9 mouse cellular contexts compared by ENCODE assay signal in genomic region chr19:6058966-6059365, GRCm38 (mm10). TPM values are rescaled to one million over a fixed set of nuclear protein-coding genes. Genes with fewer than 3 reads are reported as not detected.
DNase-seq lines count a peak whose midpoint lies in the region; ATAC-seq lines count a peak whose summit lies in the region.
"Had no signal": no experiment of that assay in that cellular context is flagged by ENCODE, and none has a peak within 500 bp of the region (broad histone marks: within the 10 kb centered on the region; RNA-seq: fewer than 3 reads in every experiment).

No protein-coding gene starts in this region.

- intact Hi-C loops in heart, postnatal 25 days (cut with DNase I) = loop anchor here (1.0 kb wide), 1 partner anchor 25 kb away; the partner anchor contains the start of genes Cdca5 and Zfpl1

- H3K27ac ChIP-seq in heart, embryonic 12.5 days (ENCODE audit: poor library complexity, severe bottlenecking) = no peak overlapping the region
- no peak overlapping the region for H3K27ac ChIP-seq in hindbrain, embryonic 12.5 days
- H3K27ac ChIP-seq in midbrain, embryonic 10.5 days (replicated peaks) = no peak overlapping the region

- H3K36me3 ChIP-seq in heart, embryonic 12.5 days = peaks cover 40% of the 10 kb centered on the region
- H3K36me3 ChIP-seq in hindbrain, embryonic 12.5 days = peaks cover 34% of the 10 kb centered on the region
- peaks cover 54% of the 10 kb centered on the region for H3K36me3 ChIP-seq in midbrain, embryonic 10.5 days

- no peaks in the 10 kb centered on the region for H3K9me3 ChIP-seq in heart, embryonic 12.5 days (replicated peaks)
- H3K9me3 ChIP-seq in hindbrain, embryonic 12.5 days (replicated peaks) = no peaks in the 10 kb centered on the region
- no peaks in the 10 kb centered on the region for H3K9me3 ChIP-seq in midbrain, embryonic 10.5 days (replicated peaks)

- peak overlapping the region; percentile 98 for H3K9ac ChIP-seq in heart, embryonic 12.5 days
- H3K9ac ChIP-seq in hindbrain, embryonic 12.5 days = peak overlapping the region; percentile 89

- H3K4me2 ChIP-seq in heart, embryonic 12.5 days = peak overlapping the region; percentile 88
- peak overlapping the region; percentile 87 for H3K4me2 ChIP-seq in hindbrain, embryonic 12.5 days (replicated peaks)

- H3K4me1 ChIP-seq in heart, embryonic 12.5 days (replicated peaks) = peaks cover 48% of the 10 kb centered on the region
- peaks cover 41% of the 10 kb centered on the region for H3K4me1 ChIP-seq in hindbrain, embryonic 12.5 days
- peaks cover 49% of the 10 kb centered on the region for H3K4me1 ChIP-seq in midbrain, embryonic 10.5 days

- H3K27me3 ChIP-seq in heart, embryonic 12.5 days (replicated peaks) = no peaks in the 10 kb centered on the region
- no peaks in the 10 kb centered on the region for H3K27me3 ChIP-seq in hindbrain, embryonic 12.5 days
- no peaks in the 10 kb centered on the region for H3K27me3 ChIP-seq in midbrain, embryonic 10.5 days (ENCODE audit: low read depth, poor library complexity, severe bottlenecking)

- no peak for DNase-seq in heart, postnatal 25 days (ENCODE audit: low spot score)
- peak; percentile 22 for DNase-seq in R1 (ENCODE audit: low read depth, low spot score)
- no peak for DNase-seq in midbrain, embryonic 10.5 days (ENCODE audit: low spot score)
- DNase-seq in T-cell, adult 2 months (ENCODE audit: low spot score) = no peak
- DNase-seq in right cerebral cortex, postnatal 4 days = no peak
- no peak for DNase-seq in right cerebral cortex, postnatal 36 days (ENCODE audit: low spot score in 2 of 2)
- DNase-seq: right cerebral cortex, postnatal 25 days had no signal

- no peak for ATAC-seq in heart, embryonic 12.5 days (ENCODE audit: insufficient number of reproducible peaks, low FRiP score)
- ATAC-seq in hindbrain, embryonic 12.5 days (ENCODE audit: low FRiP score) = no peak

- H3K4me3 ChIP-seq in heart, embryonic 12.5 days = peak overlapping the region; percentile 98
- peak overlapping the region; percentile 88; the same call in 1 of the 2 replicates for H3K4me3 ChIP-seq in hindbrain, embryonic 12.5 days
- peak overlapping the region; percentile 92 for H3K4me3 ChIP-seq in midbrain, embryonic 10.5 days

- 78% methylated on average over 5 of the region's 5 CpGs for WGBS in heart, embryonic 12.5 days
- WGBS in hindbrain, embryonic 12.5 days = 90% methylated on average over 5 of the region's 5 CpGs
- 88% methylated on average over 5 of the region's 5 CpGs for WGBS in midbrain, embryonic 10.5 days

RNA-seq across cellular contexts. Expression of gene Fau, which starts 1.3 kb away (rescaled TPM):
- polyA plus RNA-seq in heart, embryonic 12.5 days (2016; fragmentation: Nextera tagmentation; extraction: Ambion mirVana) = 503 and 513 TPM in 2 replicates
- total RNA-seq in heart, postnatal 25 days (2021) = 100 to 1,000 TPM; 499 to 563 TPM
- 561 and 621 TPM in 2 replicates for polyA plus RNA-seq in hindbrain, embryonic 12.5 days (2016; fragmentation: Nextera tagmentation; extraction: Ambion mirVana)
- 711 and 835 TPM in 2 replicates for polyA plus RNA-seq in midbrain, embryonic 10.5 days (2016; fragmentation: Nextera tagmentation; extraction: Ambion mirVana)

RNA-seq across cellular contexts. Expression of gene Mrpl49, which starts 1.4 kb away (rescaled TPM):
- polyA plus RNA-seq in heart, embryonic 12.5 days (2016; fragmentation: Nextera tagmentation; extraction: Ambion mirVana) = 58.5 and 64.4 TPM in 2 replicates
- total RNA-seq in heart, postnatal 25 days (2021) = 10 to 100 TPM; 39.0 to 39.2 TPM
- 65.1 and 67.5 TPM in 2 replicates for polyA plus RNA-seq in hindbrain, embryonic 12.5 days (2016; fragmentation: Nextera tagmentation; extraction: Ambion mirVana)
- 85.3 and 88.4 TPM in 2 replicates for polyA plus RNA-seq in midbrain, embryonic 10.5 days (2016; fragmentation: Nextera tagmentation; extraction: Ambion mirVana)

RNA-seq across cellular contexts. Expression of gene Znhit2, which starts 2.0 kb away (rescaled TPM):
- polyA plus RNA-seq in heart, embryonic 12.5 days (2016; fragmentation: Nextera tagmentation; extraction: Ambion mirVana) = 23.9 and 24.9 TPM in 2 replicates
- total RNA-seq in heart, postnatal 25 days (2021) = 10 to 100 TPM; 11.9 to 12.4 TPM
- 33.6 and 34.4 TPM in 2 replicates for polyA plus RNA-seq in hindbrain, embryonic 12.5 days (2016; fragmentation: Nextera tagmentation; extraction: Ambion mirVana)
- 36.6 and 37.2 TPM in 2 replicates for polyA plus RNA-seq in midbrain, embryonic 10.5 days (2016; fragmentation: Nextera tagmentation; extraction: Ambion mirVana)

RNA-seq across cellular contexts. Expression of gene Tm7sf2, which starts 9.2 kb away (rescaled TPM):
- polyA plus RNA-seq in heart, embryonic 12.5 days (2016; fragmentation: Nextera tagmentation; extraction: Ambion mirVana) = 8.4 and 9.2 TPM in 2 replicates
- 1 to 10 TPM; 4.2 to 5.1 TPM for total RNA-seq in heart, postnatal 25 days (2021)
- polyA plus RNA-seq in hindbrain, embryonic 12.5 days (2016; fragmentation: Nextera tagmentation; extraction: Ambion mirVana) = 38.0 and 40.3 TPM in 2 replicates
- polyA plus RNA-seq in midbrain, embryonic 10.5 days (2016; fragmentation: Nextera tagmentation; extraction: Ambion mirVana) = 37.3 and 41.9 TPM in 2 replicates

RNA-seq across cellular contexts. Expression of gene Syvn1, which starts 12.6 kb away (rescaled TPM):
- 21.1 and 21.8 TPM in 2 replicates for polyA plus RNA-seq in heart, embryonic 12.5 days (2016; fragmentation: Nextera tagmentation; extraction: Ambion mirVana)
- 10 to 100 TPM; 20.6 to 22.4 TPM for total RNA-seq in heart, postnatal 25 days (2021)
- 31.7 and 32.8 TPM in 2 replicates for polyA plus RNA-seq in hindbrain, embryonic 12.5 days (2016; fragmentation: Nextera tagmentation; extraction: Ambion mirVana)
- polyA plus RNA-seq in midbrain, embryonic 10.5 days (2016; fragmentation: Nextera tagmentation; extraction: Ambion mirVana) = 35.0 and 35.8 TPM in 2 replicates
